Mouse (Mus musculus): ENCODE results near the gene Ccdc97.
A peak's percentile ranks its signal among the peaks of the same experiment; 100 is the strongest.

GRCm38 (mm10) chr7:25754738-25755467 lies 36.0 kb upstream of the Ccdc97 start, which contains the start of gene Hnrnpul1:
- TF ChIP-seq EP300 (IDR thresholded peaks at IDR 0.05; ENCODE audit: low read depth), result peak; percentile 73
- TF ChIP-seq CTCF (IDR thresholded peaks at IDR 0.05; ENCODE audit: low read depth), result peak; percentile 64
